25 mouse cellular contexts compared by ENCODE assay signal in genomic region chr5:112409274-112409673, GRCm38 (mm10). TPM values are rescaled to one million over a fixed set of nuclear protein-coding genes. Genes with fewer than 3 reads are reported as not detected.
DNase-seq lines count a peak whose midpoint lies in the region; ATAC-seq and TF ChIP-seq lines count a peak whose summit lies in the region.
"Had no signal": no experiment of that assay in that cellular context is flagged by ENCODE, and none has a peak within 500 bp of the region (broad histone marks: within the 10 kb centered on the region; RNA-seq: fewer than 3 reads in every experiment).

No protein-coding gene starts in this region.

- no peak overlapping the region for H3K4me2 ChIP-seq in hindbrain, embryonic 13.5 days
- no peak overlapping the region for H3K4me2 ChIP-seq in midbrain, embryonic 14.5 days (ENCODE audit: low read length)
- H3K4me2 ChIP-seq in intestine, embryonic 15.5 days (replicated peaks) = no peak overlapping the region
- H3K4me2 ChIP-seq: liver, embryonic 11.5 days had no signal

- peak; percentile 31 to 45 for DNase-seq in cerebellum, postnatal 14 days
- no peak for DNase-seq in cerebellum, adult 8-10 months
- no peak for DNase-seq in layer of hippocampus, adult 2 months (ENCODE audit: low spot score in 2 of 2)
- no peak for DNase-seq in layer of hippocampus, adult 9-11 months
- no peak for DNase-seq in midbrain, embryonic 14.5 days
- DNase-seq: adrenal gland, postnatal 10 days; gastrocnemius, adult 2 months; kidney, adult 18-20 months; kidney, postnatal 10 days; lung, adult 18-20 months; lung, postnatal 36 days had no signal

- H3K27me3 ChIP-seq in hindbrain, embryonic 13.5 days = no peaks in the 10 kb centered on the region
- H3K27me3 ChIP-seq in midbrain, embryonic 14.5 days (ENCODE audit: control insufficient read depth, insufficient read depth, low read length) = no peaks in the 10 kb centered on the region
- H3K27me3 ChIP-seq in intestine, embryonic 15.5 days (replicated peaks) = 0 out of 2 replicates have a peak, but pooled peaks cover 6% of the 10 kb centered on the region

- no peaks in the 10 kb centered on the region for H3K36me3 ChIP-seq in hindbrain, embryonic 13.5 days
- H3K36me3 ChIP-seq in midbrain, embryonic 14.5 days (ENCODE audit: control insufficient read depth, insufficient read depth, low read length) = no peaks in the 10 kb centered on the region
- H3K36me3 ChIP-seq in intestine, embryonic 15.5 days = no peaks in the 10 kb centered on the region
- H3K36me3 ChIP-seq: heart, embryonic 10.5 days had no signal

- H3K9ac ChIP-seq in hindbrain, embryonic 13.5 days = no peak overlapping the region
- H3K9ac ChIP-seq in midbrain, embryonic 14.5 days (replicated peaks; ENCODE audit: low read length) = no peak overlapping the region
- H3K9ac ChIP-seq in intestine, embryonic 15.5 days = no peak overlapping the region

- no peaks in the 10 kb centered on the region; the same call in 1 of the 2 replicates for H3K9me3 ChIP-seq in hindbrain, embryonic 13.5 days
- H3K9me3 ChIP-seq in midbrain, embryonic 14.5 days (ENCODE audit: control insufficient read depth, low read length) = no peaks in the 10 kb centered on the region
- no peaks in the 10 kb centered on the region for H3K9me3 ChIP-seq in intestine, embryonic 15.5 days

- no peak for TF ChIP-seq CTCF in layer of hippocampus, adult 2 months (conservative IDR thresholded peaks at IDR 0.05)

- no peak for ATAC-seq in hindbrain, embryonic 13.5 days (ENCODE audit: low FRiP score)
- no peak for ATAC-seq in midbrain, embryonic 14.5 days (ENCODE audit: low FRiP score, low TSS enrichment)
- ATAC-seq in intestine, embryonic 15.5 days = no peak
- ATAC-seq: activated CD4-positive, CD25-positive, alpha-beta regulatory T cell, adult 4 months; CD4-positive, CD25-positive, alpha-beta regulatory T cell, adult 4 months; Patski had no signal

- no peak overlapping the region for H3K4me3 ChIP-seq in layer of hippocampus, adult 2 months
- no peak overlapping the region for H3K4me3 ChIP-seq in hindbrain, embryonic 13.5 days
- no peak overlapping the region for H3K4me3 ChIP-seq in midbrain, embryonic 14.5 days (replicated peaks; ENCODE audit: low read depth, low read length)
- no peak overlapping the region for H3K4me3 ChIP-seq in intestine, embryonic 15.5 days (replicated peaks)
- H3K4me3 ChIP-seq: gastrocnemius, adult 2 months; heart, embryonic 10.5 days had no signal

- peak overlapping the region; percentile 95 for H3K27ac ChIP-seq in layer of hippocampus, adult 2 months
- peak overlapping the region; percentile 75 for H3K27ac ChIP-seq in hindbrain, embryonic 13.5 days
- H3K27ac ChIP-seq in midbrain, embryonic 14.5 days (replicated peaks; ENCODE audit: low read depth, low read length) = peak overlapping the region; percentile 28; the same call in 1 of the 2 replicates
- H3K27ac ChIP-seq in intestine, embryonic 15.5 days = no peak overlapping the region
- H3K27ac ChIP-seq: gastrocnemius, adult 2 months; heart, embryonic 10.5 days had no signal

- 36% methylated on average over 5 of the region's 5 CpGs for WGBS in hindbrain, embryonic 13.5 days
- 62% methylated on average over 5 of the region's 5 CpGs for WGBS in midbrain, embryonic 14.5 days
- 56% methylated on average over 5 of the region's 5 CpGs for WGBS in intestine, embryonic 15.5 days

- H3K4me1 ChIP-seq in hindbrain, embryonic 13.5 days (replicated peaks) = peaks cover 34% of the 10 kb centered on the region
- H3K4me1 ChIP-seq in midbrain, embryonic 14.5 days (ENCODE audit: control insufficient read depth, insufficient read depth, low read length) = peaks cover 35% of the 10 kb centered on the region
- no peaks in the 10 kb centered on the region for H3K4me1 ChIP-seq in intestine, embryonic 15.5 days (replicated peaks)

RNA-seq across cellular contexts. Expression of gene Asphd2, which starts 14.6 kb away (rescaled TPM):
- 100 to 1,000 TPM; 223 to 224 TPM for total RNA-seq in layer of hippocampus, adult 2 months (2021)
- 35.5 and 37.7 TPM in 2 replicates for polyA plus RNA-seq in hindbrain, embryonic 13.5 days (2015; fragmentation: Nextera tagmentation; extraction: Ambion mirVana)
- 91.5 and 103 TPM in 2 replicates for polyA plus RNA-seq in midbrain, embryonic 14.5 days (2014; fragmentation: Nextera tagmentation; extraction: Ambion mirVana)
- 8.5 and 10.1 TPM in 2 replicates for polyA plus RNA-seq in intestine, embryonic 15.5 days (2015; fragmentation: Nextera tagmentation; extraction: Ambion mirVana)
- total RNA-seq: megakaryocyte-erythroid progenitor cell, adult 5-6 weeks had no signal
- polyA plus RNA-seq: activated CD4-positive, CD25-positive, alpha-beta regulatory T cell, adult 4 months; CD4-positive, CD25-positive, alpha-beta regulatory T cell, adult 4 months had no signal

RNA-seq across cellular contexts. Expression of gene Gm6588, which starts 40.0 kb away (rescaled TPM):
- total RNA-seq in layer of hippocampus, adult 2 months (2021) = not detected
- 0.78 and 1.2 TPM in 2 replicates for polyA plus RNA-seq in hindbrain, embryonic 13.5 days (2015; fragmentation: Nextera tagmentation; extraction: Ambion mirVana)
- 0.26 and 0.61 TPM in 2 replicates for polyA plus RNA-seq in midbrain, embryonic 14.5 days (2014; fragmentation: Nextera tagmentation; extraction: Ambion mirVana)
- not detected in 2 replicates for polyA plus RNA-seq in intestine, embryonic 15.5 days (2015; fragmentation: Nextera tagmentation; extraction: Ambion mirVana)
- total RNA-seq: adrenal gland, postnatal 10 days; gastrocnemius, adult 2 months; layer of hippocampus, adult 8-10 months; left cerebral cortex, adult 18-20 months; megakaryocyte-erythroid progenitor cell, adult 5-6 weeks had no signal
- polyA plus RNA-seq: activated CD4-positive, CD25-positive, alpha-beta regulatory T cell, adult 4 months; CD4-positive, CD25-positive, alpha-beta regulatory T cell, adult 4 months; heart, postnatal 0 days; limb, embryonic 11.5 days; liver, embryonic 11.5 days; Patski; small intestine, adult 2 months had no signal

RNA-seq across cellular contexts. Expression of gene Gm6583, which starts 53.4 kb away (rescaled TPM):
- not detected for total RNA-seq in layer of hippocampus, adult 2 months (2021)
- 0.17 and 0.34 TPM in 2 replicates for polyA plus RNA-seq in hindbrain, embryonic 13.5 days (2015; fragmentation: Nextera tagmentation; extraction: Ambion mirVana)
- 0.12 and 0.26 TPM in 2 replicates for polyA plus RNA-seq in midbrain, embryonic 14.5 days (2014; fragmentation: Nextera tagmentation; extraction: Ambion mirVana)
- polyA plus RNA-seq in intestine, embryonic 15.5 days (2015; fragmentation: Nextera tagmentation; extraction: Ambion mirVana) = 0.16 and 0.23 TPM in 2 replicates
- total RNA-seq: gastrocnemius, adult 2 months; layer of hippocampus, adult 8-10 months; left cerebral cortex, adult 18-20 months; megakaryocyte-erythroid progenitor cell, adult 5-6 weeks had no signal
- polyA plus RNA-seq: activated CD4-positive, CD25-positive, alpha-beta regulatory T cell, adult 4 months; gonadal fat pad, adult 2 months; heart, postnatal 0 days; small intestine, adult 2 months had no signal

Comparison
In these comparisons a context has a peak if more than half of its experiments do, and no peak if none do; other contexts are left out.
1. DNase-seq: peak in cerebellum, postnatal 14 days (2 of 2); none in cerebellum, adult 8-10 months (single experiment), layer of hippocampus, adult 2 months (0 of 2), layer of hippocampus, adult 9-11 months (single experiment) and midbrain, embryonic 14.5 days (single experiment).